10 mouse cellular contexts compared by ENCODE assay signal in genomic region chr4:99235203-99235856, GRCm38 (mm10). TPM values are rescaled to one million over a fixed set of nuclear protein-coding genes. Genes with fewer than 3 reads are reported as not detected.
DNase-seq lines count a peak whose midpoint lies in the region; ATAC-seq lines count a peak whose summit lies in the region.
"Had no signal": no experiment of that assay in that cellular context is flagged by ENCODE, and none has a peak within 500 bp of the region (broad histone marks: within the 10 kb centered on the region; RNA-seq: fewer than 3 reads in every experiment).

No protein-coding gene starts in this region.

- DNase-seq in layer of hippocampus, adult 11-12 months (ENCODE audit: low spot score): peak; percentile 42
- no peak for DNase-seq in layer of hippocampus, postnatal 25 days (ENCODE audit: extremely low spot score in 1 of 2, low spot score in 1 of 2)
- DNase-seq in MN1 (ENCODE audit: low spot score): peak; percentile 57
- peak; percentile 65 for DNase-seq in cerebellum, adult 9-10 months
- DNase-seq in frontal cortex, postnatal 14 days (ENCODE audit: low spot score in 2 of 2): no peak

- ATAC-seq in intestine, embryonic 15.5 days: 0 out of 2 replicates have a peak, but pooled peaks have one; percentile 51
- ATAC-seq in neutrophil, adult 5-6 weeks (ENCODE audit: extremely low read depth, insufficient number of reproducible peaks, low FRiP score, poor library complexity, severe bottlenecking): peak; percentile 48; the same call in 1 of the 2 replicates
- ATAC-seq in inflammation-experienced regulatory T-cells, adult 6 months: no peak

- H3K9me3 ChIP-seq in intestine, embryonic 15.5 days: no peaks in the 10 kb centered on the region
- H3K9me3 ChIP-seq: embryonic facial prominence, embryonic 15.5 days; limb, embryonic 12.5 days had no signal

- no peak overlapping the region for H3K4me3 ChIP-seq in intestine, embryonic 15.5 days (replicated peaks)
- H3K4me3 ChIP-seq: embryonic facial prominence, embryonic 15.5 days; limb, embryonic 12.5 days had no signal

- peaks cover 2% of the 10 kb centered on the region; the same call in 1 of the 2 replicates for H3K36me3 ChIP-seq in intestine, embryonic 15.5 days
- H3K36me3 ChIP-seq: embryonic facial prominence, embryonic 15.5 days had no signal

- no peak overlapping the region for H3K27ac ChIP-seq in intestine, embryonic 15.5 days
- H3K27ac ChIP-seq: embryonic facial prominence, embryonic 15.5 days; limb, embryonic 12.5 days had no signal

- WGBS in intestine, embryonic 15.5 days: 94% methylated on average over 8 of the region's 8 CpGs

- no peak overlapping the region for H3K9ac ChIP-seq in intestine, embryonic 15.5 days
- H3K9ac ChIP-seq: embryonic facial prominence, embryonic 15.5 days; limb, embryonic 12.5 days had no signal

- no peaks in the 10 kb centered on the region for H3K4me1 ChIP-seq in intestine, embryonic 15.5 days (replicated peaks)
- H3K4me1 ChIP-seq: embryonic facial prominence, embryonic 15.5 days; limb, embryonic 12.5 days had no signal

- no peak overlapping the region for H3K4me2 ChIP-seq in intestine, embryonic 15.5 days (replicated peaks)
- H3K4me2 ChIP-seq: embryonic facial prominence, embryonic 15.5 days; limb, embryonic 12.5 days had no signal

- no peaks in the 10 kb centered on the region for H3K27me3 ChIP-seq in intestine, embryonic 15.5 days (replicated peaks)
- H3K27me3 ChIP-seq: embryonic facial prominence, embryonic 15.5 days; limb, embryonic 12.5 days had no signal

RNA-seq across cellular contexts. Expression of gene Atg4c, which starts 41.6 kb away (rescaled TPM):
- total RNA-seq in layer of hippocampus, postnatal 25 days (2021): 10 to 100 TPM; 32.5 to 35.1 TPM
- 14.4 and 14.6 TPM in 2 replicates for polyA plus RNA-seq in intestine, embryonic 15.5 days (2015; fragmentation: Nextera tagmentation; extraction: Ambion mirVana)
- 10.7 and 14.0 TPM in 2 replicates for total RNA-seq in neutrophil, adult 5-6 weeks (2017)
- 1 to 10 TPM in 1 of 3 experiments, under 1 TPM in 2; 0.72 to 2.2 (median 0.85) TPM for polyA plus RNA-seq in inflammation-experienced regulatory T-cells, adult 6 months (2017; shearing (Covaris generic))

Comparison
In these comparisons a context has a peak if more than half of its experiments do, and no peak if none do; other contexts are left out.
1. DNase-seq: peak in layer of hippocampus, adult 11-12 months (single experiment), MN1 (single experiment) and cerebellum, adult 9-10 months (single experiment); none in layer of hippocampus, postnatal 25 days (0 of 2) and frontal cortex, postnatal 14 days (0 of 2).